Mouse (Mus musculus): ENCODE measurements around the gene Gm19935.

Gene Gm19935

DNA sequence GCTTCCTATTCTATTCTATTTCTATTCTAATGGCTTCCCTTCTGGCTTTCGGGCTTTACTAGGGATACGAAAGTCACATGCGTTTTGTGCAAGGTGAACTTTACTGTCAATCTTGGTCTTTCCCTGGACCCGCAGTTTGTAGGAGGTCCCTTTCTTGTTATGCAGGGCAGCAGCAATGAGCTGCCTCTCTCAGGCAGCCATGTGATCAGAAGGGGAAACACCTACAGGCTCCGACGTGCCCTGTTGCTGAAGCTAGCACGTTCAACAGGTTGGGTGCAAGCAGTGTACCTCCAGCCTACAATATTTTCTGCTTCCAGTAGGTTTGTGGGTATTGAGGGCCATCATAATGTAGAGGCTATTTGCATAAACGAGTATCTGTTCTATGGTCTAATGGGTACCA is 13.8 kb upstream of the Gm19935 start:
- no peak for DNase-seq (ENCODE audit: extremely low read depth, low read depth)

DNA sequence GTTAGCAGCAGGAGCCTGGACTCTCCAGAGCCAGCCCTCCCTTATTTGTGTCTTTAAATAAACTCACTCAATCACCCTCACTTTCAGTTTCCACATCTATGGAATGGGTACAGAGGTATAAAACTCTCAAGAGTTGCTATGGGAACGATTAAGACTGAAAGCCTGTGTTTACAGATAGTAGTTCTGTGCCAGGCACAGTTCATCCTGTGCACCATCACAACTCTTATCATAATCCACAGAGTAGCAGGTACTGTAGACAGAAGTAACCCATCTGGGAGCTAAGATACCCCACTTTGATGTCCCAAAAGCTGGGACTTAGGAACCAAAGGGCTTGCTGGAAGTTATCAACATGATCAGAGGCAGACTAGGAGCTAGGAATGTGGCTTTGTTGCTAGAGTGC is 12.6 kb upstream of the Gm19935 start:
- DNase-seq (ENCODE audit: extremely low read depth, low read depth), result peak; percentile 24

- DNase-seq (ENCODE audit: extremely low read depth, low read depth), result no peak
Observed at GRCm38 (mm10) chr8:90828987-90829740, 12.0 kb upstream of the Gm19935 start.

DNA sequence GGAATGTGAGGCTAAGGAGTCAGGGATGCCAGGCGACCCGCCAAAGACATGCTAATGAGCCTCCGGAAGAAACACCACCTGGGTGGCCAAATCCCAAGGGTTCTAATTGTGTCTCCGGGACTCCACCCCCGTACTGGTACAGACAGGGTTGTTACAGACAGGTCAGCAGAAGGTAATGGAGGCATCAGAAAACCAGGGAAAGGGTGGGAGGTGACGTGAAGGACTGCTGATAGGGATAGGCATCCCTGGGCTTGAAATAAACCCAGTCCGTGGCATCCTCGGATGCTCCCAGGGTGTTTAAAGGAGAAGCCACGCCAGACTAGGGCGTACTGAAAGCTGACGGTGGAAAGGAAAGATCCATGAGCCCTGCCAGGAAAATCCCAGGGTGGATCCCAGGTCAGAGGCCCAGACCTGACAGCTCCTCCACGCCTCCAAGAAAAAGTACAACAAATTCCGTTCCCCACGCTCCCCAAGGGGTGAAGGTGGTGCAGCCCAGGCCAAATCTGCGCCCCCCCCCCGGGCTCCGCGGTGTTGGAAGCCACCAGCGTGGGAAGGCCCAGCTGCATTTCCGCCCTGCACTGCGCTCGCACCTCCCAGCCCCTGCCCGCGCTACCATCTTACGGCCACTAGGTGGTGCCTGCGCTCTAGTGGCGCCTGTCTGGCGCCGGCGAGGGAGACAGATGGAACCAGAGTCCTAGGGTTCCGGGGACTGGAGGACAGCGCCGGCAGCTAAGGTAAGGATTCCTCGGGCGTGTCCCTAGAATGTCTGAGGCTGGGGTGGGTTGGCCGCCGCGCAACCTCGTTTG is 11.2 kb upstream of the Gm19935 start, which contains the start of gene Chd9:
Chd9 (plus strand) TSS at position 172 of the 806 bp plus-strand sequence.
- DNase-seq (ENCODE audit: extremely low read depth, low read depth), result peak; percentile 74

- DNase-seq (ENCODE audit: extremely low read depth, low read depth), result no peak
Observed at GRCm38 (mm10) chr8:90825459-90825871, 8.3 kb upstream of the Gm19935 start.

GRCm38 (mm10) chr8:90822443-90822842 is 5.2 kb upstream of the Gm19935 start:
- no peak for DNase-seq (ENCODE audit: extremely low read depth, low read depth)

DNA sequence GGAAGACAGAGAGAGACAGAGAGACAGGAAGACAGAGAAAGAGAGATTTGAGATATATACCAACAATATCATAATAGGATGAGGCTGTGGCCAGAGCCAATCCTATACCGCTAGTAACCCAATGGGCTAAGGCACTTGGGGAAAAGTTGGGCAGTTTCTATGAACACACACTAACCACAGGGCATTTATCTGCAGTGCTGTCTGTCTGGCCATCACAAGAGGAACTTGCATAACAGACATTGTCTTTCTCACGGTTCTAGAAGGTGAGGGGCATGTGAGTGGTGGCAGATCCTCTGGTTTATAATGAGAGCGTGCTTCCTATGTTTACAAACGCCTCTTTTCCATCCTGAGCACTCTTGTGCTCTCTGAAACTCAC is 3.1 kb upstream of the Gm19935 start:
- no peak for DNase-seq (ENCODE audit: extremely low read depth, low read depth)

- DNase-seq (ENCODE audit: extremely low read depth, low read depth), result no peak
Observed at GRCm38 (mm10) chr8:90819561-90820320, 2.5 kb upstream of the Gm19935 start.

- no peak for DNase-seq (ENCODE audit: extremely low read depth, low read depth)
Observed at GRCm38 (mm10) chr8:90816061-90816882, 921 bp downstream of the Gm19935 start.

GRCm38 (mm10) chr8:90813602-90814320 is 3.4 kb downstream of the Gm19935 start:
- no peak for DNase-seq (ENCODE audit: extremely low read depth, low read depth)

DNA sequence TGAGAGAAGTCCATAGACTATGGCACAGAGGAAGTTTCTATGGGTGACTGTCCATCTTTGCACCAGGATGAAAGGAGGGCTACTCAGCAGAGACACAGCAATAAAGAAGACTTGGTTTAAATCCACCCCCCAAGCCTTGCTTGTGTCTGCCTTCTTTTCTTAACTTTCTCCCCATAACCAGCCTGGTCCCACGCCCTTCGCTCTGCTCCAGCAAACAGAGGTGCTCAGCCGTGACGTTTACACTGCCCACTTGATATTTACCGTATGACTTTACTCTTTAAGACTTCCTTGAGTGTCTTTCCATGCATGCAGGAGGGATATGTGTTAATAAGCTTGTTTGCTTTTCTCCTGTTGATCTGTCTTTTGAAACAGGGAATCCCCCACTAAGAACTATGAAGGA is 17.7 kb downstream of the Gm19935 start:
- DNase-seq (ENCODE audit: extremely low read depth, low read depth), result no peak

DNA sequence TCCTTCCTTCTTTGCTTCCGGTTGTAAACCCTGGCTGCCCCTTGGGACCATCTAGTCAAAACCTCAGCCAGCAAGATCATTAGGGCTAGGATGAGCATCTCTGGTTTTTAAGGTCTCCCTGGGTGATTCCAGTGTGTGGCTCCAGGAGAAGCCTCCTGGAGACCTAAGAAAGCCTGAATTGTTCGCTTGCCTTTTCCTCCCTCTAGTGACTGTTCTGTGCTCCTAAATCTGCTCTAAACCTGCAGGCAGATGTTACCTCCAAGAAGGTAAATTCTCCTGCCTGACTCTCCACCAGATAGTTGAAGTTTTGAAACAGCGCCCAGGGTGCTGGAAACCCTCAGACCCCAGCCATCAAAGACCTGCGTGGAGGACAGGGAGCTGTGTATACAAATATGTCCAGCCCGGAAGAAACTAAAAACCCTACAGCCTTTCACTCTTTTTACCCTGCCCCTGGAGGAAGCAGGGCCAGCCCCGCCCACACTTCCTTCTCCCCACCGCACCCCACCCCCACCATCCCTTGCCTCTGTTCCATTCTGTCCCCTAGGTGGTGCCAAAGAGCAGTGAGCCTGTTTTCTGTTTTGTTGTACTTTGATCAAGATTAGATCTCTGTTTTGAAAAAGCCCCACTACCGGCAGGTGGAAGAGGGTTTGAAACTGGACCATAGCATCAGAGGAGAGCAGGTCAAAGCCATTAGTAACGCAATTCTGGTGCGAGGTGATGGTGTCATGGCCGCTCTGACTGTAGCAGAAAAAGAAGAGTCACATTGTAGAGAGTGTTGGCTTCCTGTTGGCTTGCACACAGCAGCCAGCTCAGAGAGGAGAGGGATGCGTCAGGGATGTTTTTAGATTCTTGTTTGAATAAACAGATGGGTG is 22.0 kb downstream of the Gm19935 start:
- peak; percentile 25 for DNase-seq (ENCODE audit: extremely low read depth, low read depth)

- peak; percentile 26 for DNase-seq (ENCODE audit: extremely low read depth, low read depth)
Observed at GRCm38 (mm10) chr8:90793710-90794109, 23.5 kb downstream of the Gm19935 start.

- DNase-seq (ENCODE audit: extremely low read depth, low read depth), result no peak
Observed at GRCm38 (mm10) chr8:90791616-90792015, 25.6 kb downstream of the Gm19935 start.

DNA sequence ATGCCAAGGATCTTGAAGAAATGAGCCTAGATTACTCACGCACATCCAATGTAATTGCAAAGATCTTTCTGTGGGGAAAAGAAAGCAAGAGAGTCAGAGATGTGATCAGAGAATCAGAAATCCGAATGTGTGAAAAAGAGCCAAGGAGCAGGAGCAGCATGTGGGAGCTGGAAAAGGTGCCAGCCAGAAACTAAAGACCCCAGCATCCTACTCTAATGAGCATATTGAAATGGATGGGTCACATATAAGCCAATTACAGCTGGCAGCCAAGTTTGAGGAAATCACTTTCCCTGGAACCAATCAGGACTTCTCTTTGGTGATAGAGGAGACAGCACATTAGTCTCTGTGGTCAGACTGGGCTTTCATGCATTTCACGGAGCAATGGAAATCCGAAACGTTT is 47.4 kb downstream of the Gm19935 start:
- no peak for DNase-seq (ENCODE audit: extremely low read depth, low read depth)
